Mouse (Mus musculus) cerebellum, postnatal 14 days (tissue): Measurements from ENCODE around the gene Casr.

Experiments
- DNase-seq, 2 experiments: peaks; one replicate each; pipeline ENCODE4 v3.0.0; 2021; ENCODE audit warnings: mixed read lengths in 2 of 2

The Casr gene

DNA sequence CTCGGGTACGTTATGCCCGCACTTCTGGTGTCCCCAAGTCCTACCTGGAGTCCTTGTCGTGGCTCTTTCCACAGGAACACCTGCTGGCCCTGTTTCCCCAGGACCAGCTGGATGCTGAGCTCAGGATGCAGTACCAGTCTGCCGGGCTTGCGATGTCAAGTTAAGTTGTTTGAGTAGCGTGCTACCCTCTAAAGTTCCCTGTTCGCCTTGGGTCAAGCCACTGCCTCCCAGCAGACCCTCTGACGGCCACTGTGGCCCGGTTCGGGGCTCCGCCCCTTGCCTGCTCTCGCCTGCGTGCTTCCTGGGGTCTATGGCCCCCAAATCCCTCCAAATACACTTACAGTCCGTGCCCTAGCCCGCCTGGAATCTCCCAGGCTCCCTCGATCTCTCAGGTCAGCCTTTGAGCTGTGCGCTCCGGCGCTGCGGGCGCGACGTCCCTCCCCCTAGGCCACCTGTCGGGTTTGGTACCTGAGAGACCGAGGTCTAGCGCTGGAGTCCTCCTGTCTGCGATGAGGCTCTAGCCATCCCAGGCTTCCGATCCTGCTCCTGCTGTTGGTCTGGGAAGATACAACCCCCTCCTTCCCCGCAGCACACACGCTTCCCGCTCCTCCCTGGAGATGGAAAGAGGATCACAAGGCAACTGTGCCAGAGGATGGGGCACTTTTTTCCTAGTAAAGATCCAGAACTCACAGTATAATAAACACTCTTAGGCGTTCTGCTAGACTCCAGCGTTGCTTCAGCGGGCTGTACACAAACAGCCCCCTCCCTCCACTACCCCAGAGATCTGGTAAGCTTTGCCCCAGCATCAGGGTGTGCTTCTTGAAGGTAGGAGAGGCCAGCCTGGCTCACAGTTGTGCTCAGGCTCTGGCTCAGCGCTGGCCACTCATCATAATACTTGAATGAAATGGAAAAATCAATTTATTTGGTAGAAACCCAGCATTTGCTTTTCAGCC, at the start of gene Casr:
TSS of gene Casr (minus strand) at position 756 of the 953 bp plus-strand sequence.
- peak; percentile 6 to 17 for DNase-seq

GRCm38 (mm10) chr16:36602632-36603031, 40.7 kb upstream of the Casr start:
- no peak for DNase-seq

- DNase-seq: no peak
Observed at GRCm38 (mm10) chr16:36598265-36598664, 36.3 kb upstream of the Casr start.

GRCm38 (mm10) chr16:36596671-36597410, 34.9 kb upstream of the Casr start:
- no peak for DNase-seq

GRCm38 (mm10) chr16:36589898-36590297, 28.0 kb upstream of the Casr start:
- DNase-seq: no peak

DNA sequence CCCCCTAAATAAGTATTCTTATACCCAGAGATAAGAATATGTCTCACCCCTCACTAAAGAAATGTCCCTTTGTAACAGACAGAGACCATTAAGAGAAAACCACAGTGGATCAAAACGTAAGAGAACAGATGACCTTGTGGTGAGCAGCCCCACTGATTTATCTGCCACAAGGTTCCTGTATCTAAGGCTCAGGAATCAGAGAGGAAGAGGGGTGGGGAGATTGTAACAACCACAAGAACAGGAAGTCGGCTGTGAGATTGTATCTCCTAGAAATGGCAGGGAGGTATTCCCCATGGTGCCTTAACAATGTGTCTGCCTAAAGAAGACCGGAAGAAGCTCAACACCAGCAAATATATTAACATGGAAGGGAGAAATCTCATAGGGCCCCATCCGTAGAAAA, 26.0 kb upstream of the Casr start:
- DNase-seq: no peak

DNA sequence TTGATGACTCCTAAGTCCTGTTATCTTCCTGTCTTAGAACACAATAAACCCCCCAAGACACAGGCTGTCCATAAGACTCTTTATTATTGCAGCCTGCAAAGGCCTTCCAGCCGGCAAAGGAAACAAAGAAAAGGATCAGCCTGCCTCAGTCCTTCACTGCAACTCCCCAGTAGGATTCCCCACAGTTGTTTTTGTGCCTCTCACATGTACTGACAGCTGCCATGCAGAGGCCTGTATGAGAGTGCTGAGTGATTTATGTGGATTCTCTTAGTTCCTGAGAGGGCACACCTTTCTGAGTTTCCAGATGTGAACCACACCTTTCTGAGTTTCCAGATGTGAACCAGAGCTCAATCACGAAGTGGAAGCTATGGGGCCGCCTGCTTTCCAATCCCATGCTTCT, 20.1 kb upstream of the Casr start:
- DNase-seq: no peak

DNA sequence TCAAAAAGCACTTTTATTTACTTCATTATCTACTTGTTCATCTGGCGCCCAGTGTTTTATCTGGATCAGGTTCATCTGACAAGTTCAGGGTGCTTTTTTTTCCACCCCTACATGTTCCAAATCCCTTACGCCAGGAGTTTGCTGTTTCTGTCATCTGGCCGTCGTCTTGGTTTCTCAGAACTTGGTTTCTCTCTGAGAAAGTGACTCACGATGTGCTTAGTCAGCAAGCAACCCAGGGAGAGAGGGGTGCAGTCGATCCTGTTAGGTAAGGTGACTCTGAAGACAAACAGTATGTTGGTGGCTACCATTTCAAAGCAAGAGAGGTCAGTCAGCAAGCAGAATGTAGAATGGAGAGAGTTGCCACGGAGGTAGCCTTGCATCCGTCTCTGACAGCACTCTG, 10.0 kb upstream of the Casr start:
- no peak for DNase-seq

DNA sequence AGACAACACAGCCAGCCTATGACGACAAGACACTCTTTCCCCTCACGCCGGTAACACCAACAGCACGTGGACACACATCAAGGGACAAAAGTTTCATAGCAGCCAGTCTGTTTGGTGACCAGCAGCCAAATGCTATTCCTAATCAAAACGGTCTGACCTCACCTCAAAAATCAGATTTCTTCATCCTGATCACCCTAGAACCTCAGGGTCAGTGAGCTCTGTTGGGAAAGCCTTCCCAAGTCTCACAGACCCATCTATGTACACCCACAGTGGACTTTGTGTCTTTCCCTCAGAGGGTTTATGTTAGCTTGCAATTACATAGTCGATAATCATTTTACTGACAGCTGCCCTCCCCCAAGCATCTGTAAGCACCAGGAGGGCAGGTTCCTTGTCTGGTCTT, 2.4 kb downstream of the Casr start:
- DNase-seq: no peak

DNA sequence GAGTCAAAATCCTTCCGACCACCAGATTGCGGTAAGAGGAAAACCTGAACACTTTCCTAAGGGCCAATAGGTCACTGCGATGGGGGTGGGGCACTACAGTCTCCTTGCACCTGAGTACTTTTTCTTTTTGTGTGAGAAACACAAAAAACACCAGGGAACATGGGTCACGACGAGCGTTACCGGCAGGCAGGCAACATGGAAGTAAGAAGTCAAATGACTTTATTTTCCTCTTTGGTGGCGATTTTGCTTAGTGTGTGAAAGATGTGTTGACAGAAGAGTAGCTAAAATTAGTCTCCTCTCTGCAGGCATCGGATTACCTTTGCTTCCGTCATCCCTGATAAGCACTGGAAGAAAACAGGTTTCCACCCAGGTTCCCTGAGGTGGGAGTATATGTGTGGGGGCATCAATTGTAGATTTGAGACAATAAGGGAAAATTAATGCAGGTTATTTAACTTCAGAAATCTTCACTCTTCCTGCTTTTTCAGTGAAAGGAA, 6.2 kb downstream of the Casr start:
- DNase-seq: no peak

- DNase-seq: peak in 1 of 2 experiments; percentile 8
Observed at GRCm38 (mm10) chr16:36553624-36554023, 8.3 kb downstream of the Casr start.

DNA sequence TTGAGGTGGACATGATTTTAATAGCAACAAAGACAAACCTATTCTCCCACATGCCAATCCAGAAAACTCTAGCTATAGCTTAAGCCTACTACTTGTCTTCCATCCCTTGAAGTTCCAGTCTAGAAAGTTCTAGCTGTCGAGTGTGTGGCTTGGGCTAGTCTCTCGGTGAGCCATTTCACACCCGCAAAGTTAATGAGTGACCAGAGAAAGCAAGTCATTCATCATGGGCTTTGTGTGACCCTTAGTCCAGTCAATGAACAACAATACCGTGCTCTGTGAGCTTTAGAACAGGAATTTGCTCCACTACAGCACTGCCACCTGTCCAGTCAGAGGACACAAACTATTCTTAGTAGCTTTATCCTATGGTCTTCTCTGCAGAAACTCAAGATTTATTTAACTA, 16.6 kb downstream of the Casr start:
- DNase-seq: no peak

DNA sequence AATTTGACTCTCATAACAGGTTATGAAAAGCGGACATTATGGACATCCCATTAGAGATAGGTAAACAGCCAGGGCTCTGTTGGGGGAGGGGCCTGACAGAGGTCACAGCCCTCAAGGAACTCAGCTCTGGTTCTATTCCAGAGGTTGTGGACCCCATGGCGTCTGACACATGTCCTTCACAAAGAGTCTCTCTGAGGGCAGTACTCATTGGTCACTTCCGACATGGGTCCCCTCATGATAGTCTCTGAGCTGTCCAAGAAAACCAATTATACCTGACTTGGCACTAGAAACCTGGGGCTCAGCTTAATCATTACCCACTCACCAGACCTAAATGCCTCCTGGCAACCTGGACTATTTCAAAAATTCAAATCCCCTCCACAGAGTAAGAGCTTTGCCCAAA, 18.9 kb downstream of the Casr start:
- DNase-seq: no peak

- DNase-seq: no peak
Observed at GRCm38 (mm10) chr16:36540834-36541233, 21.1 kb downstream of the Casr start.

GRCm38 (mm10) chr16:36532981-36533687, 28.8 kb downstream of the Casr start:
- peak; percentile 11 to 12 for DNase-seq

DNA sequence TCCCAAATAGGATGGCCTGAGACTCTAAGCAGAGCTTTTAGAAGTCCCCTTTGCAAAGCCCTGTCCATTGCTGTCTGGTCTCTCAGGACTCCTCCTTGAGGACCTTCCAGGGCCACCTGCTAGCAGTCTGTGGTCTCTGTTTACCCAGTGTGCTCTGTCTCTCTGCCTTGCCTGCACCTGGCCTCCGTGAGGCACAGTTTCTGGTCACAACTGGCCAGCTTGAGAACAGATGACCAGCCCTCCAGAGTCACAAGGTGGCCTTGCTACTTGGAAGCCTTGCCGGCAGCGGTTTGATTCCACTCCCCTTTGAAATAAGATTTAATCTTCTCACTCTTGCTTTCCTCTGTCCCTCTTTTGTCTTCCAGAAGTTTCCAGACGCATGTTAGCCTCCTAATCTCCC, 29.9 kb downstream of the Casr start:
- DNase-seq: no peak

DNA sequence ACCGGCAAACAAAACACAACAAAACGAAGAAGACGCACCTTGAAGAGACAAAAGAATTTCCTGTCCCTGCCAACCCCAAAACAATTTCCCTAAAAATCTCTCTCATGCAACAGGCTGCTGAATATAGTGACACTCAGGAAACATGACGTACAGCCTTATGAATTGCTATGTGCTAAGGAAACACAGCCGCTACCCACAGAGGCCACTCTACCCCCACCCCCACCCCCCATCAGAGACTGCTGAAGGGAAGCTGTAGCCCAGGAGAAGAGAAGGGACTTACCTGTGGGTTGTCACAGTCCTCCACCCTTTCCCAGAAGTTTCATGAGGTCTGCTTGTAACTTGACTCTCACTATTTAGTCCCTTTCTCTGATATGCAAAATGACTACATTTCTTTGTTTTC, 30.3 kb downstream of the Casr start:
- no peak for DNase-seq

DNA sequence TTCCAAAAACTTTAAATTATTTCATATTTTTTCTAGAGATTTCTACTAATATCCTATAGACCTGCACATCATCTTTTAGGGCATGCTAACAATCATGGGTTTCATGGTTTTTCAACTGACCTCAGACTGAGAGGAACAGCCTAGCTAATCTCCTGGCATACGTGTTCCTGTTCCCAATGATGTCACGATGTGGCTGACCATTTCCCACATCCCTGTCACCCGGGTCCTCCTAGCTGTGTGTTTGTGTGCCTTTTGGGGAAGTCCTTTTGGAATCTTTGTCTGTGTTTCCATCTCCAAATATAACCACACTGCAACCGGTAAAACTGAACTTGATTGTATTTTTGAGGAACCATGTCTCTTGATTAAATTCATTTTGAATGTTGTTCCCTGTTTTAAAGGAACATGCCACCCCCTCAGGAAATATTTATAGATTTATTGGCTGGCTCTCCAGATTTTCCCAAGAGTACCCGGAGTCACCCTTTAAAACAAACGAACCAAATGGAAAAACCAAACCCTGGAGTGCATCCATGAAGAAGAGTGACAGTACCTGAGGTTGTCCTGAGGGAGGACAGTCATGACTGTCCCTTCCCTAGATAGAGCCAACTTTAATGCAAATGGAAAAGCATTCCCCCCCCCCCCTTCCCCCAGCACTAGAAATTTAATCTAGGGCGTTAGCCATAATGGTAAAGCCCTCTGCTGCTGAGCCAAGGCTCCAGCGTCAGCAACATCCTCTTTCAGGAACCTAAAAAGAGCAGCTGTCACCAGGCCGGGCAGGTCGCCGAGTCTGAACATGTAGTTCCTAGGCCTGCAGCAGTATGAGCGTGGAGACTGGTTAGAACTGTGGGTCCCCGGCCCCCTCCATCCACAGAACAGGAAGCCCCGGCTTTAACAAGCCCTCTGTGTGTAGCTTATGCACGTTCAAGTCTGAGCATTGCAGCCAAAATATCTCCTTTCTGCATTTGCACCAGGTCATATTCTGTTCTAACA, 31.1 kb downstream of the Casr start:
- DNase-seq: no peak

DNA sequence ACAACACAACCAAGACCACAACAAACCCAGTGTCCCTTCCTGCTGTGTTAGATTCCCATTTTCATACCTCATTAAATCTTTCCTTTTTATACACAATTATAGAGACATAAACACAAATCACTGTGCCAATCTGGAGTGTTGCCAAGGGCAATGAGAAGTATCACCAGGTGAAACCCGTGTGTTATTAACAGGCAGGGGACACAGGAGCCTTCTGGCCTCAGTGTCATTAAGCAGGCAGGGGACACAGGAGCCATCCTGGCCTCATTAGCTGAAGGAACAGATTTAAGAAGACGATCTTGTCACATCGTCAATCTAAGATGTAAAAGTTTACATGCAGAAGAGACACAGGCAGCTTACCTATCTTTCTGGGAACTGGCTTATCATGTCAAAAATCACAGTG, 33.1 kb downstream of the Casr start:
- DNase-seq: peak; percentile 4 to 18

- DNase-seq: no peak
Observed at GRCm38 (mm10) chr16:36526596-36527282, 35.2 kb downstream of the Casr start.

DNA sequence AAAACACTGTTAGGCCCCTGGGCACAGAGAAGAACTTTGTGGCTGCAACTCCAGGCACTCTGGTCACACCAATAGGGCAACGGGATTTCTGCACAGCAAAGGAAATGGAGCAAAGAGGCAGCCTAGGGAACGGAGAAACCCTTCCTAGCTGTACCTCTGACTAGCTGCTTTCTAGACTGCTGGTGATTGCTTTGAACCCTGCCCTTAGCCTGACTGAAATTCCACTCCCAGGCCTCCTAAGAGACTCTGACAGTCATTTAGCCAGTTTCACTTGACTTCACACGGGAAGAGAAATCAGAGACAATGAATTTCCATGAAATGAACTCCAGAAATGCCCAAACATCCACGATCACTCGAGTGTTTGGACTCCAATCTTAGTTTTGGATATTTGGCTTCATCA, 38.8 kb downstream of the Casr start:
- DNase-seq: no peak
